Mouse (Mus musculus): ENCODE data around the gene Pla2g4e.

DNA sequence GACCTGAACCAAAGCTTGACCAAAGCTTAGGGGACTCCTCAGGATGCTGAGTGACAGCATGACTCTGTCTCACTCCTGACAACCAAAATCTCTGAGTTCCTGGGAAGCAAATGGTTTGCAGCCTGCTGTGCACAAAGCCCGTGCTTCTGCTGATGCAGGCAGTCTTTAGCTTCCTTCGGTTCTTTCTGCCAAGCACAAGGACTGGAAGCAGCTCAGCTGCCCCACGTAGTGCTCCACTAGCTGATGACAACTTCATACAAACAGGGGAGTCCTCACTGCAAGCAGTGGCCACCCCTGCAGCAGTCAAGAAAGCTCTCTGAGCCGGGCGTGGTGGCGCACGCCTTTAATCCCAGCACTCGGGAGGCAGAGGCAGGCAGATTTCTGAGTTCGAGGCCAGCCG, 79.7 kb downstream of the Pla2g4e start:
- no peak for TF ChIP-seq EP300 (optimal IDR thresholded peaks at IDR 0.05)
- TF ChIP-seq CTCF (IDR thresholded peaks at IDR 0.05; ENCODE audit: low read depth): no peak
